Mouse (Mus musculus) telencephalon, adult 2 months (tissue): Measurements from ENCODE around the gene Atcay.
"Not testable (repeated sequence)": the region's sequence is repeated elsewhere in the genome, so short reads cannot be mapped to it uniquely, and the experiment has no call there.

ENCODE experiments used
- DNase-seq: peaks from one replicate; pipeline ENCODE4 v3.0.0-alpha.2; 2011; ENCODE audit warnings: low read depth, low spot score

The Atcay gene

DNA sequence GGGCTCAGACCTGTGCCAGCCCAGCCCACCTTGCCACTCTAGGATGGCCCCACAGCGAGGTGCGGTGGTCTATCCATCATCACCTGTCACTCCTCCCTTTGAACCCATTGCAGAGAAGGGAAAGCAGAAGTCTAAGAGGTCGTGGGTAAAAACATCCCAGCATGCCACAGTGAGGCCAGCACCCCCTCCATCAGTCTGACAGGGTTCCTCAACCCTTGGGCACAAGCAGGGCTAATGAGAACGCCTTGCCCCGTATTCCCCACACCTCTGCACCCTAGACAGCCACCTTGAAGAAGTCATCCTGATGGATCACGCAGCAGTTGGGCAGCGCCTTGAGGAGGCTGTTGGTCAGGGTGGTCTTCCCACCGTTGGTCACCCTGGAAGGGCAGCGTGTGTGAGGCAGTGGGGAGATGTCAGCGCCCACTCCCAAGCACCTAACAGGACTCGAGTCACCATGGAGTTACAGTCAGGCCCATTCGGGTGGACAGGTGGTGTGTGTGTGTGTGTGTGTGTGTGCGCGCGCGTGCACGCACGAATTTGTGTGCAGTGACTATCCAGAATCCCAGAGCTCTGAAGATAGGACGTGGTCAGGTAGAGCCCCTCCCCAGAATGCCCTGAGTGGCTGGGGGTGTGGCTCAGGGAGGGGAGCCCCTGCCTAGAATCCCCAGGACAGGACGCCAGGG lies 29.9 kb downstream of the Atcay start:
- no peak for DNase-seq

DNA sequence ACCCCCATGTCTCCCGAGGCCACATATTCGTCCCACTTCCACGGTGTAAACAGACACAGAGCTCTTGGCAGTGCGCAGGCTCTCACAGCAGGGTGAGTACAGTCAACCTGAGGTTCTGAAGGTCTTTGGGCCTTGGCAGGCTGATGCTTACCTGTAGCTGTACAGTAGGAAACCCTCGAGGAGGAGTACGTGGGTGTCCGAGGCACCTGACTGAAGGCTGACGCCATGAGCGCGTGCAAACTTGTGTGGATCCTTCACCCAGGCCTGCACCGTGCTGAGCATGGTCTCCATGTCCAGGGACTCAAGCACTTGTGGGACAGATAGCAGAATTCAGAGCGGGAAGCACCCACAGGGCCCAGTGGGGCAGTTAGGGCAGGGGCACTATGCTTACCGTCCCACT lies 30.5 kb downstream of the Atcay start:
- no peak for DNase-seq

DNA sequence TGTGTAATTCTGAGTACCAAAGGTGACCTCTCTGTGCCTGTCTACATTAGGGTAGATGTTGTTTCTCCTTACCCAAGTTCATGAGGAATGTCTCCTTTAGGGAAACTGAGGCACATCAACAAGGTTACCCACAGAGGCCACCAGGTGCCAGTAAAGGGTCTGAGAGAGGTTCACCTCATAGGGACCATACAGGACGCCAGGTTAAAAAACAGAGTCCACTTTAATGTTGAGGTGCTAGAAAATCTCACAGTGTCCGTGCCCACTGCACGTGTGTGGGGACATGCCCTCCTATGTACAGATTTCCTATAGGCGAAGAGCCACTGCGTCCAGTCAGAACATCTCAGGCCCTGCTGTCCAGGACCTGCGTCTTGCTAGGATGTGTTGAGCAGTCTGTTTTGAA lies 31.6 kb downstream of the Atcay start:
- DNase-seq, result no peak

DNA sequence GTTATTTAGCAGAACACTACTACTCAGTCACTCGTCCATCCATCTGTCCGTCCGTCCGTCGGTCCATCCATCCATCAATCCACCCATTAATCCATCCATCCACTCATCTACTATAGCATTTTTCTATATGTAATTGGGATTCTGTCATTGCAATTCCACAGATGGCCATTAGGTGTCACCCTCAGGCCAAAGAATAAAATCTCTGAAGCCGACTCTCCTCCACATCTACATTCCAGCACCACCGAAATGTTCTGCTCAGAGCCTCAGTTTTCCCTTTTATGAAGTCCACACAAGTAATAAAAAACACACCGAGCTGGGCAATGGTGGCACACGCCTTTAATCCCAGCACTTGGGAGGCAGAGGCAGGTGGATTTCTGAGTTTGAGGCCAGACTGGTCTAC lies 32.4 kb downstream of the Atcay start:
- DNase-seq, result no peak

DNA sequence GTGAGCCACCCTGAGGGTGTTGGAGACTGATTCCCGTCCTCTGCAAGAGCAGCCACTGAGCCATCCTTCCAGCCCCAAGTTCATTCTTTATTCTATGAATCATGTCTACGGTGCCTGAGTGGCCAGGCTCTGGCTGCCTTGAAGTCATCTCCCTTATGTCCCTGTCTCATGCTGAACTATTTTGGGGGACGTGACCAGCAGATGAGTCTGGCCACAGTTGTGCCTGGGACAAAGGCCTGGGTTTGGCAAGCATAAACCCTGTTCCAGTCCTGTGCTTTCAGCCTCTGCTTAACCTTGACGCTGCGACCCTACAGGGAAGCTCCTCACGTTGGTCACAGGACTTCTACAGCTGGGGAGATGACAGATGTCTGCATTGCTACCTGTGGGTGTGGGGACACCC lies 33.3 kb downstream of the Atcay start:
- no peak for DNase-seq

DNA sequence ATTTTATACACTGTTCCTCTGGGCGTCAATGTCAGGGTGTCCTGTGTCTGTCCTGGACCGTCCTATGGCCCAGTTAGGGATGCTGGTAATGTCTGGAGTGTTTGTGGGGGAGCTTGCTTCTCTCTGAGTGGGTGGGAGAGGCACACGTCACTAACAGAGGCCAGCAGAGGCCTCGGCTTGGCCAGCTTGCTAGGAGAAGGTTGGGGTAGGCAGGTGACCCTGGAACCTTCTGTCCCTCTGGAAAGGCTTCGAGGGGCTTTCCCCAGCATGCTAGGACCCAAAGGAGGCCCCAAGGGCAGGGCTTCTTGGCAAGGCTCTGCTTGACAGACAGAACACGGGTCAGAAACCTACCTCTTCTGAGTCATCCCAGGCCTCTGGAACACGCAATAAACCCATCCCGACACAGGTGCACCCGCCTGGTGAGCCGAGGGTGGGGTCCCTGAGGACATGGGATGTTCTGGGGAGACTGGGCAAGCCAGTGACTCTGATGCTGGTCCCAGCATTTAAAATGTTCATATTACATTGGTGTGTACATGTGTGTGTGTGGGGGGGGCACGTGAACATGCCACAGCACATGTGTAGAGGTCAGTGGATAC lies 34.1 kb downstream of the Atcay start:
- no peak for DNase-seq

DNA sequence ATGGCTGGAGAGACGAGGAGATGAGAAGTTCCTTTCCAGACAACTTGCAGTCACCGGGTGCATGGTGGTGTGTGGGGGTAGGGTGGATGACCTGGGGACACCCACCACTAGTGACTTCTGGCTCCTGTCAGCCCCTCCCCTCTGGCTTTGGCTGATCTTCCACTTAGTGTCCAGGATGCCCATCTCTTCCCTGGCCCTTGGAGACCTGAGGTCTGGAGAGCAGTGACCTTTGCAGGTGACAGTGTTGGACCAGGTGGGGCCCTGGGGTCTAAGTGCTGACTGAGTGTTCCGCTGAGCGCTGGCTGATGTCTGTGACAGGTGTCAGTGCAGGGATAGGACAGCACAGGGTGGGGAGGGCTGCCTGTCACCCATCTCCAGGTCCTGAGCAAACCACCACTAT lies 35.3 kb downstream of the Atcay start:
- no peak for DNase-seq

DNA sequence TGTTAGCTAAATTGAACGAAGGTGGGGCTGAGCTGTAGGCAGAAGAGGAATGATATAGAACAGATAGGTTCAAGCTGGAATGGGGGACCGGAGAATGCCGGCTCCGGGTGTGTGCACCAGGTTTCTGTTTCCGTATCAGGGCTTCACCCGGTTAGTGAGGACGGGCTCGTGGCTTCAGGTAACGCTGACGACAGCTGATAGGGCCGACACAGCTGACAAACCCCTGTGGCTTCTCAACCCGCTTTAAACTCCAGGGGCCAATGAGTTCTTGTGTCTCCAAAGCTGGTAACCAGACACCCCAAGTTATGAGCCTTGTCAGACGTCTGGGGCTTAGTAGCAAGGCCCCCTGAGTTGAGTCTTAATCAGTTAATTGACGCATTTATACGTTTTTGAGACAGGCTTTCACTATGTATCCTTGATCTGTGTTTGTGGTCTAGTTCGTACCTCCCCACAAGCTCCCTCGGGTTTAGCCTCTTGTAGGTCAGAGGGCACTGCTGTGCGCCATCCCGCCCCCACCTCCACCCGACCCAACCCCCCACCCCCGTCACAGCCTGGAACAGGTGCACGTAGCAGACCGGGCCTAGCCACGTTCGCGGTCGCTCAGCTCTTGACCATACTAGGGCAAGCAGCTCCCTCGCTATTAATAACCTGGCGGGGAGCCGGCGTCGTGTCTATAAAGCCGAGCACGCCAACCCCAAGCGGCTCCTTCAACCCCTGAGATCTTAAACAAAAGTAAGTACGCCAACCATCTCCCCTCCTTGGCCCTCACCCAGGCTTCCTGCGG lies 36.5 kb downstream of the Atcay start:
- no peak for DNase-seq

DNA sequence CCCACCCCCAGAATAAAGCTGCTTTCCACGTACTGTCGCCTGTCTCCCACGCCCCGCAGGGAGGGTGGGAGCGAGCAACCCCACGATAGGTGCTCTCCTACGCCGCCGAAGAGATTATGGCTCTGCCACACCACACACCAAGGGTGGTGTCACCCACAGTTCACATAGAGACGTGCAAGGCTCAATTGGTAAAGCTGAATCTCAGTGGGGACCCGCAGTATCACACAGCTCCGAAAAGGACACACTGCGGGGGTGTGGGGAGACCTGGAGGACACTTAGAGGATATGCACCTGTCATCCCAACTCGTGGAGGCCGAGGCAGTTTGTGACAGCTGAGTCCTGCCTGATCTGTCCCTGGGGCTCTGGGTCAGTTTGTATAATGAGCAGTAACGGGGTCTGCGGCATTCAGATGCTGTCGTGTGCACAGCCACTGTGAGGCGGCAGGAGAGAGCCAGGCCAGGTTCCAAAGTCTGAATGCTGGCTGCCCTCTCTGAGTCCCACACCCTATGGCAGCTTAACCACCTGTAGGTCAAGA lies 37.6 kb downstream of the Atcay start:
- no peak for DNase-seq

DNA sequence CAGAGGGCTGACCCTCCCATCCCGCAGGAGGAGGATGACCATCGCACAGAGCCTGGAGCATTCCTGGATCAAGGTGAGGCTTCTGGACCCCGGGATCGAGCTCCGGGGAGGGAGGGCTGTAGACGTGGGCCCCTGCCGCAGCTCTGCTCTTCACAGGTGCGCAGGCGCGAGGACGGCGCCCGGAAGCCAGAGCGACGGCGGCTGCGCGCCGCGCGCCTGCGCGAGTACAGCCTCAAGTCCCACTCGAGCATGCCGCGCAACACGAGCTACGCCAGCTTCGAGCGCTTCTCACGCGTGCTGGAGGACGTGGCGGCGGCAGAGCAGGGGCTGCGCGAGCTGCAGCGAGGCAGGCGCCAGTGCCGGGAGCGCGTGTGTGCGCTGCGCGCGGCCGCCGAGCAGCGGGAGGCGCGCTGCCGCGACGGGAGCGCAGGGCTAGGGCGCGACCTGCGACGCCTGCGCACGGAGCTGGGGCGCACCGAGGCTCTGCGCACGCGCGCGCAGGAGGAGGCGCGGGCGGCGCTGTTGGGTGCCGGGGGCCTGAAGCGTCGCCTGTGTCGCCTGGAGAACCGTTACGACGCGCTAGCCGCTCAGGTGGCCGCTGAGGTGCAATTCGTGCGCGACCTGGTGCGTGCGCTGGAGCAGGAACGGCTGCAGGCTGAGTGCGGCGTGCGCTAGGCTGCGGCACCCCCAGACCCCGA lies 38.2 kb downstream of the Atcay start:
- peak; percentile 84 for DNase-seq

DNA sequence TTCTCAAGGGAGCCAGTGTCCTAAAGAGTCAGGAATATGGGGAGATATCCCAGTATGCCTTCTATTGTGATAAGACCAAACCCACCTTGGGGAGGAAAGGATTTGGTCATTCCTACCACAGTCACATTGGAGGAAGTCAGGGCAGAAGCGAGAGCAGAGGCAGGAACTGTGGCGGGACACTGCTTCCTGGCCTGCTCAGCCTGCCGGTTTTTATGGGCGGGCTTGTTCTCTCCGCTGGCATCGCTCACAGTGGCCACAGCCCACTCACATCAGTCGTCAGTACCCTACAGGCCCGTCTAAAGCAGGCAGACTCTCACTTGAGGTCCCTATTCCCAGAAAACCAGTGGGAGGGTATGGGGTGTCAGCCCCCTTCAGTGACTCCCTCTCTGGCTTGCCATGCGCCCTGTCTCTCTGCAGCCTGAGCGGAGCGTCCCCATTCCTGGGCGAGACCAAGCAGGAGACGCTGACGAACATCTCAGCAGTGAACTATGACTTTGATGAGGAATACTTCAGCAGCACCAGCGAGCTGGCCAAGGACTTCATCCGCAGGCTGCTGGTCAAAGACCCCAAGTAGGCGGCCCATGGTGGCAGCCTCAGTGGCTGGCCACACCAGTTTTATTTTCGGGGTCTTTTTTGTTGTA lies 39.2 kb downstream of the Atcay start:
- no peak for DNase-seq

DNA sequence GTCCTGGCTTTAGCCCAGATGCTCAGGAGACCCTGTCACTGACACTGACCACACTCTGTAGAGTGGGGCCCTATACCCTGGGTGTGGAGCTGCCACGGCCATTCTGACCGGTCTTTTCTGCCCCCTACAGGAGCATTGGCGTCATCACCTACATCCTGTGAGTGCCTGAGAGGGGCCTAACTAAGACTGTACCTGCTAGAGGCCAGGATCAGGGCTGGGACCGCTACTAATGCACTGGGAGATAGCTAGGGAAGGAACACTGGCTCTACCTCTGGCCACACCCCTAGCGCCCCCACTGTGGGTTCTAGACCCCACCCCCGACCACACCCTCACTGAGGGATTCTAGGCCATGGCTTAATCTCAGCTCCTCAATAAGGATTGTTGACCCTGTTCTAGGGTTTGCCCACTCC lies 39.7 kb downstream of the Atcay start:
- no peak for DNase-seq

DNA sequence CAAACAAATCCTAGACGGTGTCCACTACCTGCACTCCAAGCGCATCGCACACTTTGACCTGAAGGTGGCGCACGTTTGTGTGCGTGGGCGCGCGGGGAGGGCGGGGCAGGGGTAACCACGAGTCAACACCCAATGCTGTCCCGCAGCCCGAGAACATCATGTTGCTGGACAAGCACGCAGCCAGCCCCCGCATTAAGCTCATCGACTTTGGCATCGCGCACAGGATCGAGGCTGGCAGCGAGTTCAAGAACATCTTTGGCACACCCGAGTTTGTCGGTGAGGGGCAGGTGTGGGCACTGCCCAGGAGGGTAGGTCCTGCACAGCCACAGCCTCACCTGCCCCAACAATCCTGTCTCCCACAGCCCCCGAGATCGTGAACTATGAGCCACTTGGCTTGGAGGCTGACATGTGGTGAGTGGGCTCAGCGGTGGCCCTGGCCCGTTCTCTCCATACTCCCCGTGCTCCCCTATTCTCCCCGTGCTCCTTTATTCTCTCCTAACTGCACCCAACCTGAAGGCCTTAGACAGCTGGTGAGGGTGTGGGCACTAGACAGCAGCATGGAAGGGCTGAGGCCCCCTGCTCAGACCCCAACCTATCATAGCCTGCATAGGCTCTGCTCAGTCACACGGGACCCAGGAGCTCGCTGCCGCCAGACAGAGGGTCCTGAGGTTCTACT lies 40.3 kb downstream of the Atcay start:
- DNase-seq, result no peak

DNA sequence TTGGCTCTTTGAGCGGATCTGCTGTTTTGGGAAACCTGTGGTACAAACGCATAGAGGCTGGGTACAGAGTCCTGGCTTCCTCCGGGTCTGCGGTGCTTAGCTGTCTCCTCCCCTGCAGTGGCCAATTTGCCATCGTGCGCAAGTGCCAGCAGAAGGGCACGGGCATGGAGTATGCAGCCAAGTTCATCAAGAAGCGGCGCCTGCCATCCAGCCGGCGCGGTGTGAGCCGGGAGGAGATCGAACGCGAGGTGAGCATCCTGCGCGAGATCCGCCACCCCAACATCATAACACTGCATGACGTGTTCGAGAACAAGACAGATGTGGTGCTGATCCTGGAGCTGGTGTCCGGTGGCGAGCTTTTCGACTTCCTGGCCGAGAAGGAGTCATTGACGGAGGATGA lies 40.8 kb downstream of the Atcay start:
- no peak for DNase-seq

DNA sequence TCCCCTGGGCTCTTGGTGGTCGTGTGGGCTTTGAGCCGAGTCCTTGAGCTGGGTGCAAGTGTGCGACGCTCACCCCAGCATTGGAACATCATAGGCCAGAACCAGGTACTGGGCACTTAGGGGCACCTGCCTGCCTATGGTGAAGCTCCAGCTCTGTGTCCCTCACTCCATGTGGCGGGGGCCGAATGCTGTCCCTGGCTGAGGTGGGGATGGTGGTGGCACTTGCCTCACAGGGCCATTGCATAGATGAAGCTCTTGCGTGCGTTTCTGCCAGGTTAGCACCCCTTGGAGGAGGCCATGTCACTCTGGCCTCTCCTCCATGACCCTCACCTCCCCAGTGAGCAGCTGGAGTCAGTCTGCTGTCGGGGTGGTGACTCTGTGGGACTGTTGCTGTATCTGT lies 43.5 kb downstream of the Atcay start:
- DNase-seq, result no peak

DNA sequence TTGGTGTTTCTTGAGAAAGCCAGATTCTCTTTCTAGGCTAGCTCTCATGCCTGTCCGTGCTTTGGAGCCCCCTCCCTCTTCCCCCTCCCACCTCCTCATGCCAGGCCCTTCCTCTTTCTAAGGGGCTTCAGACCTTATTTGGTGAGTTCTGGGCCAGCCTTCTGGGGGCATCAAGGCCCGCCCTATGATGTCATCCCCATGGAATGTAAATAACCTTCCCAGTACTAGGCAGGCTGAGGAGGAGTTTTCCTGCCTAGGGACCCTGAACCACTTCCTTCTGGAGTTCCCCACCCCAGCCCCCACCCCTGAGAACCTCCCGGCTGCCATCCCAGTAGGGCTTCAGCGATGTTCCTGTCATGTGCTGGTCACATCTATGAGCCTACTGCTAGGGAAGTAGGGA lies 45.9 kb downstream of the Atcay start:
- no peak for DNase-seq

DNA sequence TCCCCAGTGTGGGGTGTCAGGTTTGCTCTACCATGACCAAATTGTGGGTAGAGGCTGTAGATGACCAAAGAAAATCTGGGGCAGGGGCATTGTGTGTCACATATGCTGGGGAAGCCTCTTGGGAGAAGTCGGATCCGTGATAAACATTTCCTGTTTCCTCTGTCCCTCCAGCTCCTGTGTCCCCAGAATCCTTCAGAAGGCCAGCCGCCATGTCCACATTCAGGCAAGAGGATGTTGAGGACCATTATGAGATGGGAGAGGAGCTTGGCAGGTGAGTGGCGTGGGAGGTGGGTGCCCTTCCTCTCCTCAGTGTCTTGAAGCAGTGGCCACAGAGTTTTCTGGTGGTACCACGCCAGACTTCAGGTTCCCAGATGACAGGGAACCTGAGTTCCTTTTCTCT lies 46.8 kb downstream of the Atcay start, which contains the start of gene 4930442H23Rik:
4930442H23Rik (minus strand) TSS at position 45 of the 400 bp plus-strand sequence.
- DNase-seq, result no peak

DNA sequence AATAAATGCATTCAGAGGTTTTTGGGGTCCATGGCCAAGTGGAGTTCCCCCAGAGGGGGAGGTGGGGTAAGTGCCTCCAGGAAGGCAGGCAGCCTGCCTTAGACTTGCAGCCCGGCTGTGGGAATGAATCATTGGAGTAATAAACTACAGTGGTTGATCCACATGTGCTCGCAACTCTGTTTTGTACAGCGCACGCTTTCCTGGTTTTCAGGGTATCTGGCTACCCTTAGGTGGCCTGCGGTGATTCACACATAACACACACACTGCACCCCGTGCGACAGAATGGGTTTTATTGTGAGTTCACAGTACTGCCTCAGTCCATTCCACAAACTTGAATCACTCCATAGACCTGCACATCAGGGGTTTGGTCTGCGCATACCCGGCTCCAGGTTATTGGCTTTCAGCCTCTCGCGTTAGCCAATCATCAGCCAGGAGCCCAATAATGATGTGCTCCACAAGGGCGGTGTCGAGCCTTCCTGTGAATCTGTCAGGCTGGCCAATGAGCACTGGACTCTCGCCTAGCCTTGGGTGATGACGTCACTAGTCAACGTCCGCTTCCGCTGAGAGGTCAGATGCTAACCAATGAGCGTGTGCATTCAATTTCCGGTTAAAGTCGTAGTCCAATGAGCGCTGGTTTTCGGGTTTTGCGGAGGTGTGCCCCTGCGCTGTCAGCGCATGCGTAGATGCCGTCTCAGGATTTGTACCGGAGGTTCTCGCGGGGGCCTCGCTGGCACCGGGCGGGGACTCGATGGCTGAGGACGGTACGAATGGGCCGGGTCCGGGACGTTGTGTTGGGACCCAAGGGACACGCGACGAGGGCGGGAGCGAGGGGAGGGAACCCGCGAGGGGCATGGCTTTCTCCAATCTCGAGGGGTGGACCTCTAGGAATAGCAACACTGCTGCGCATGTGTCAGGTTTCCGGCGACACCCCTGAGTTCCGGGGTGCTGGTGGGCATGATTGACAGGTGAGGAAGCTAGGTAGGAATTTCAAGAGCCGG lies 48.0 kb downstream of the Atcay start, which contains the start of gene Dapk3:
Dapk3 (plus strand) TSS at position 670 of the 998 bp plus-strand sequence.
- peak; percentile 100 for DNase-seq

DNA sequence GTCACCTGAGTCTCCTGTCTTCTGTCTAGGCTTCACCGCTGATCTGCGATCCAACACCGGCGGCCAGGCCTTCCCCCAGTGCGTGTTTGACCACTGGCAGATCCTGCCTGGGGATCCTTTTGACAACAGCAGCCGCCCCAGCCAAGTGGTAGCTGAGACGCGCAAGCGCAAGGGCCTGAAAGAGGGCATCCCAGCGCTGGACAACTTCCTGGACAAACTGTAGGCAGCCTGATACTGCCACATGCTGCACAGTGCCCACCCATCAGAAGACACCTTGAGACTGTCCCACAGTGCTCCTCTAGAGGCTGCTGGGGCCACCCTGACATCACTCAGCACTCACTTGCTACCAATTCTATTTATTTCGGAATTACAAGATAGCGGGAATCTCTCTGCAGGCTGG lies 48.8 kb downstream of the Atcay start:
- not testable (repeated sequence) for DNase-seq

DNA sequence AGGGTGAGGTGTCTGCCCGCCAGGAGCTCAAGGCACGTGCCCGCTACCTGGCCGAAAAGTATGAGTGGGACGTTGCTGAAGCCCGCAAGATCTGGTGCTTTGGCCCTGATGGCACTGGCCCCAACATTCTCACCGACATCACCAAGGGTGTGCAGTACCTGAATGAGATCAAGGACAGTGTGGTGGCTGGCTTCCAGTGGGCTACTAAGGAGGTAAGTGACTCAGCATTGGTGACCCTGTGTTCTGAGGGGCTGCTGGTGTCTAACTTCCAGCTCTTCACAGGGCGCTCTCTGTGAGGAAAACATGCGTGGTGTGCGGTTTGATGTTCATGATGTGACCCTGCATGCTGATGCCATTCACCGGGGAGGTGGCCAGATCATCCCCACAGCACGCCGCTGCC lies 49.7 kb downstream of the Atcay start:
- no peak for DNase-seq
